In the genomic region with DNA sequence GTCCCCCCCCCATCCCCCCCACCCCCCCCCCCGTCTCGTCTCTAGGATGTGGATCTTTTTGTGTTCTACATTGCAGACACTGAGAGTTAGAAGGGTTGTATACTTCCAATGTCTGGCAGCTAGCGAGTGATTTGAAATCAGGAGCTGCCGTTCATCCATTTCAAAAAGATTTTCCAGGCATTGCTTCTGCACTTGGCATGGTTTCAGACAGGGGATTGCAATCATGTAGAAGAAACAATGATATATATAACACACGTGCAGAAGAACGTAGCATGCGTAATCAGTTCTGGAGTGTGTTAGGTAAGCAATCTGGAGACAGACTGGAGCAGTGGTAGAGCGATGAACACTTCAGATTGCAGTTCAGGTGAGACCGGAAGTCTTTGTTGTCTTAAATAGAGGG, we compare ENCODE assay signal across 21 mouse cellular contexts. TPM values are rescaled to one million over a fixed set of nuclear protein-coding genes. Genes with fewer than 3 reads are reported as not detected.
DNase-seq lines count a peak whose midpoint lies in the region; ATAC-seq and TF ChIP-seq lines count a peak whose summit lies in the region.
"Had no signal": no experiment of that assay in that cellular context is flagged by ENCODE, and none has a peak within 500 bp of the region (broad histone marks: within the 10 kb centered on the region; RNA-seq: fewer than 3 reads in every experiment).

No protein-coding gene starts in this region.

- no peak for DNase-seq in hindbrain, embryonic 10.5 days (ENCODE audit: low spot score)
- peak; percentile 45 for DNase-seq in brain, adult 2 months (ENCODE audit: low read depth, low spot score)
- DNase-seq in hindbrain, postnatal 0 days (ENCODE audit: low spot score) = no peak
- peak; percentile 33 for DNase-seq in naive thymus-derived CD4-positive, alpha-beta T cell, adult 2 months (ENCODE audit: low read depth)
- DNase-seq in left cerebral cortex, adult 9 months (ENCODE audit: low spot score in 2 of 2) = no peak
- no peak for DNase-seq in lung, postnatal 4 days
- DNase-seq: adrenal gland, postnatal 25 days; heart, adult 2 months; kidney, adult 2 months; kidney, postnatal 14 days; lung, adult 18-20 months; lung, postnatal 36 days; thymus, postnatal 4 days had no signal

- no peak overlapping the region for H3K4me3 ChIP-seq in hindbrain, embryonic 12.5 days
- no peak overlapping the region for H3K4me3 ChIP-seq in hindbrain, embryonic 10.5 days
- no peak overlapping the region; the same call in 1 of the 2 replicates for H3K4me3 ChIP-seq in hindbrain, postnatal 0 days (ENCODE audit: low read length)
- H3K4me3 ChIP-seq: heart, adult 2 months had no signal

- H3K27ac ChIP-seq in hindbrain, embryonic 12.5 days = 0 out of 2 replicates have a peak overlapping the region, but pooled peaks have one; percentile 13
- H3K27ac ChIP-seq in hindbrain, embryonic 10.5 days = no peak overlapping the region
- peak overlapping the region; percentile 27; the same call in 1 of the 2 replicates for H3K27ac ChIP-seq in hindbrain, postnatal 0 days
- H3K27ac ChIP-seq: embryonic facial prominence, embryonic 15.5 days; heart, adult 2 months; limb, embryonic 15.5 days had no signal

- H3K4me2 ChIP-seq in hindbrain, embryonic 12.5 days (replicated peaks) = peak overlapping the region; percentile 92; the same call in 1 of the 2 replicates
- peak overlapping the region; percentile 87 for H3K4me2 ChIP-seq in hindbrain, postnatal 0 days (ENCODE audit: low read depth, low read length)

- H3K27me3 ChIP-seq in hindbrain, embryonic 12.5 days = peaks cover 68% of the 10 kb centered on the region
- peaks cover 85% of the 10 kb centered on the region for H3K27me3 ChIP-seq in hindbrain, embryonic 10.5 days (ENCODE audit: insufficient read depth, poor library complexity, severe bottlenecking)
- H3K27me3 ChIP-seq in hindbrain, postnatal 0 days (ENCODE audit: insufficient read depth, low read length) = no peaks in the 10 kb centered on the region

- TF ChIP-seq CTCF in hindbrain, postnatal 0 days (IDR thresholded peaks at IDR 0.05; ENCODE audit: low read depth) = no peak

- no peaks in the 10 kb centered on the region for H3K9me3 ChIP-seq in hindbrain, embryonic 12.5 days (replicated peaks)
- H3K9me3 ChIP-seq in hindbrain, embryonic 10.5 days = no peaks in the 10 kb centered on the region
- no peaks in the 10 kb centered on the region for H3K9me3 ChIP-seq in hindbrain, postnatal 0 days (ENCODE audit: low read length)
- H3K9me3 ChIP-seq: embryonic facial prominence, embryonic 15.5 days; limb, embryonic 15.5 days had no signal

- H3K9ac ChIP-seq in hindbrain, embryonic 12.5 days = no peak overlapping the region
- H3K9ac ChIP-seq in hindbrain, postnatal 0 days (replicated peaks; ENCODE audit: low read length) = no peak overlapping the region
- H3K9ac ChIP-seq: embryonic facial prominence, embryonic 15.5 days; limb, embryonic 15.5 days had no signal

- WGBS in hindbrain, embryonic 12.5 days = 39% methylated on average over 9 of the region's 9 CpGs
- 41% methylated on average over 9 of the region's 9 CpGs for WGBS in hindbrain, embryonic 10.5 days
- 19% methylated on average over 9 of the region's 9 CpGs for WGBS in hindbrain, postnatal 0 days

- ATAC-seq in hindbrain, embryonic 12.5 days (ENCODE audit: low FRiP score) = no peak
- no peak for ATAC-seq in hindbrain, postnatal 0 days

- peaks cover 39% of the 10 kb centered on the region for H3K4me1 ChIP-seq in hindbrain, embryonic 12.5 days
- peaks cover 42% of the 10 kb centered on the region for H3K4me1 ChIP-seq in hindbrain, embryonic 10.5 days (replicated peaks)
- peaks cover 11% of the 10 kb centered on the region; the same call in 1 of the 2 replicates for H3K4me1 ChIP-seq in hindbrain, postnatal 0 days (ENCODE audit: insufficient read depth, low read length)

- no peaks in the 10 kb centered on the region for H3K36me3 ChIP-seq in hindbrain, embryonic 12.5 days
- H3K36me3 ChIP-seq in hindbrain, embryonic 10.5 days = no peaks in the 10 kb centered on the region
- H3K36me3 ChIP-seq in hindbrain, postnatal 0 days (ENCODE audit: insufficient read depth, low read length) = no peaks in the 10 kb centered on the region
- H3K36me3 ChIP-seq: embryonic facial prominence, embryonic 15.5 days; limb, embryonic 15.5 days had no signal

RNA-seq across cellular contexts. Expression of a gene that starts 0.3 kb away (rescaled TPM):
- 8.8 and 12.1 TPM in 2 replicates for polyA plus RNA-seq in hindbrain, embryonic 12.5 days (2016; fragmentation: Nextera tagmentation; extraction: Ambion mirVana)
- 2.6 and 4.7 TPM in 2 replicates for polyA plus RNA-seq in hindbrain, embryonic 10.5 days (2016; fragmentation: Nextera tagmentation; extraction: Ambion mirVana)
- 270 and 290 TPM in 2 replicates for total RNA-seq in hindbrain, postnatal 0 days (2014; rRNA removed)
- 179 and 202 TPM in 2 replicates for polyA plus RNA-seq in hindbrain, postnatal 0 days (2015; fragmentation: Nextera tagmentation; extraction: Ambion mirVana)
- total RNA-seq: gastrocnemius, adult 8-10 months; neutrophil, adult 5-6 weeks had no signal
- polyA plus RNA-seq: C2C12 had no signal

RNA-seq across cellular contexts. Expression of a gene that starts 14.7 kb away (rescaled TPM):
- 3.9 and 6.2 TPM in 2 replicates for polyA plus RNA-seq in hindbrain, embryonic 12.5 days (2016; fragmentation: Nextera tagmentation; extraction: Ambion mirVana)
- 0.72 and 1.8 TPM in 2 replicates for polyA plus RNA-seq in hindbrain, embryonic 10.5 days (2016; fragmentation: Nextera tagmentation; extraction: Ambion mirVana)
- 33.5 and 38.4 TPM in 2 replicates for total RNA-seq in hindbrain, postnatal 0 days (2014; rRNA removed)
- polyA plus RNA-seq in hindbrain, postnatal 0 days (2015; fragmentation: Nextera tagmentation; extraction: Ambion mirVana) = 19.6 and 20.1 TPM in 2 replicates
- total RNA-seq: common myeloid progenitor, adult 5-6 weeks; neutrophil, adult 5-6 weeks had no signal

RNA-seq across cellular contexts. Expression of a gene that starts 16.8 kb away (rescaled TPM):
- 1.1 and 1.7 TPM in 2 replicates for polyA plus RNA-seq in hindbrain, embryonic 12.5 days (2016; fragmentation: Nextera tagmentation; extraction: Ambion mirVana)
- polyA plus RNA-seq in hindbrain, embryonic 10.5 days (2016; fragmentation: Nextera tagmentation; extraction: Ambion mirVana) = 2.5 and 5.1 TPM in 2 replicates
- total RNA-seq in hindbrain, postnatal 0 days (2014; rRNA removed) = not detected in 2 replicates
- 0.19 and 0.39 TPM in 2 replicates for polyA plus RNA-seq in hindbrain, postnatal 0 days (2015; fragmentation: Nextera tagmentation; extraction: Ambion mirVana)
- total RNA-seq: adrenal gland, postnatal 25 days; common myeloid progenitor, adult 5-6 weeks; gastrocnemius, adult 8-10 months; heart, adult 2 months; left cerebral cortex, postnatal 10 days; neutrophil, adult 5-6 weeks had no signal

Comparison
In these comparisons a context has a peak if more than half of its experiments do, and no peak if none do; other contexts are left out.
1. RNA of a gene that starts 0.3 kb away (polyA plus RNA-seq): 179 to 202 TPM in hindbrain, postnatal 0 days; 8.8 to 12.1 TPM in hindbrain, embryonic 12.5 days and 2.6 to 4.7 TPM in hindbrain, embryonic 10.5 days; every median in the first group is over 10 times any median in the second.
2. DNase-seq: peak in brain, adult 2 months (single experiment) and naive thymus-derived CD4-positive, alpha-beta T cell, adult 2 months (single experiment); none in hindbrain, embryonic 10.5 days (single experiment), hindbrain, postnatal 0 days (single experiment), left cerebral cortex, adult 9 months (0 of 2) and lung, postnatal 4 days (0 of 2).